Mouse (Mus musculus) heart, embryonic 14.5 days (tissue): Measurements from ENCODE around the gene Pcgf3. TPM values are rescaled to one million over a fixed set of nuclear protein-coding genes. Genes with fewer than 3 reads are reported as not detected.

ENCODE experiments used
- ATAC-seq: fragments of 200-750 bp; cut with Nextera tagmentation; 2 replicates; pipeline ENCODE4 v1.8.0; 2017; ENCODE audit warnings: low read depth, moderate TSS enrichment; ENCODE audit not compliant: insufficient number of reproducible peaks, insufficient read depth, low FRiP score
- H3K27ac ChIP-seq, 2 experiments: fragments of 200-500 bp in 1 of 2; fragments of 300-500 bp in 1 of 2; sonication (generic) in 1 of 2; replicated peaks in 1 of 2; 2 replicates each; pipeline ENCODE4 v1.5.1; 2012 to 2014; ENCODE audit warnings: low read depth in 2 of 2, low read length in 2 of 2, control low read depth in 1 of 2, mild to moderate bottlenecking in 1 of 2, mixed read lengths in 1 of 2; ENCODE audit not compliant: control insufficient read depth in 1 of 2, insufficient read depth in 1 of 2
- H3K27me3 ChIP-seq: fragments of 300-500 bp; sonication (generic); 2 replicates; pipeline ENCODE4 v1.6.1; 2014; ENCODE audit warnings: mild to moderate bottlenecking, low read length, control low read depth; ENCODE audit not compliant: control insufficient read depth, insufficient read depth
- H3K36me3 ChIP-seq: fragments of 300-500 bp; sonication (generic); 2 replicates; pipeline ENCODE4 v1.6.1; 2014; ENCODE audit warnings: mild to moderate bottlenecking, control low read depth, low read length, mixed read lengths; ENCODE audit not compliant: control insufficient read depth, insufficient read depth
- H3K4me1 ChIP-seq, 2 experiments: fragments of 200-500 bp in 1 of 2; fragments of 300-500 bp in 1 of 2; sonication (generic) in 1 of 2; 2 replicates each; pipeline ENCODE4 v1.6.1; 2012 to 2014; ENCODE audit warnings: low read length in 2 of 2, control low read depth in 1 of 2, mixed read lengths in 1 of 2; ENCODE audit not compliant: control insufficient read depth in 2 of 2, insufficient read depth in 2 of 2
- H3K4me2 ChIP-seq: fragments of 300-500 bp; sonication (generic); 2 replicates; pipeline ENCODE4 v1.6.1; 2014; ENCODE audit warnings: mild to moderate bottlenecking, low read length
- H3K4me3 ChIP-seq, 2 experiments: fragments of 200-500 bp in 1 of 2; fragments of 300-500 bp in 1 of 2; sonication (generic) in 1 of 2; 2 replicates each; pipeline ENCODE4 v1.5.1; 2012 to 2014; ENCODE audit warnings: low read length in 2 of 2, mild to moderate bottlenecking in 2 of 2, control low read depth in 1 of 2, low read depth in 1 of 2, moderate library complexity in 1 of 2; ENCODE audit not compliant: control insufficient read depth in 1 of 2, insufficient read depth in 1 of 2
- H3K9ac ChIP-seq: fragments of 300-500 bp; sonication (generic); 2 replicates; pipeline ENCODE4 v1.6.1; 2014; ENCODE audit warnings: mild to moderate bottlenecking, low read length
- H3K9me3 ChIP-seq: fragments of 300-500 bp; sonication (generic); 2 replicates; pipeline ENCODE4 v1.6.1; 2016; ENCODE audit warnings: low read length, control low read depth; ENCODE audit not compliant: control insufficient read depth
- WGBS: fragments of 180-500 bp; shearing (Covaris S2); extraction: QIAGEN DNeasy Blood & Tissue Kit; methylation state at CpG from one replicate; pipeline ENCODE4 v1.1.7; 2014; 5-methylcytosine and 5-hydroxymethylcytosine counted together
- polyA plus RNA-seq: library from polyadenylated mRNA; unstranded; fragments of >200 nt; fragmentation: Nextera tagmentation; extraction: Ambion mirVana; gene quantifications from 2 replicates; pipeline ENCODE4 v1.2.1, GENCODE M21; 2014

Gene Pcgf3
- polyA plus RNA-seq, 1 experiment from 2014 or later = 26.8 TPM

DNA sequence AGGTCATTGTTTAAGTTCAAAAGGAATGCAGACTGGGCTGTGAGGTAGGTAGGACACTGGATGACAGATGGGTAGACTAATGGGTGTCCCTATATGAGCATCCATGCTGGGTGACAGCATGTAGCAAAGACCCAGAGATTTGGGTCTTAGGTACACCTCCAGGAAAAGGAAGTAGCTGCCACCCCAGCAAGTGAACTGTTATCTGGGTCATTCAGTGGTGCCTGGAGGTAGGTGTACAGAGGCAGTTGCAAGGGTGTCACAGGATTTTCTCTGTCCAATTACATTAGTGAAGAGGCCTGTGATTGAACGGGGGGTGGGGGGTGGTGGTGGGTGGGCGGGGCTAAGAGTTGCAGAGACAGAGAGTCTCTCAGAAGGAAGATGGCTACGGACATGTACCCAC is 55.6 kb downstream of the Pcgf3 start:
- 73% methylated on average over 3 of the region's 3 CpGs for WGBS

DNA sequence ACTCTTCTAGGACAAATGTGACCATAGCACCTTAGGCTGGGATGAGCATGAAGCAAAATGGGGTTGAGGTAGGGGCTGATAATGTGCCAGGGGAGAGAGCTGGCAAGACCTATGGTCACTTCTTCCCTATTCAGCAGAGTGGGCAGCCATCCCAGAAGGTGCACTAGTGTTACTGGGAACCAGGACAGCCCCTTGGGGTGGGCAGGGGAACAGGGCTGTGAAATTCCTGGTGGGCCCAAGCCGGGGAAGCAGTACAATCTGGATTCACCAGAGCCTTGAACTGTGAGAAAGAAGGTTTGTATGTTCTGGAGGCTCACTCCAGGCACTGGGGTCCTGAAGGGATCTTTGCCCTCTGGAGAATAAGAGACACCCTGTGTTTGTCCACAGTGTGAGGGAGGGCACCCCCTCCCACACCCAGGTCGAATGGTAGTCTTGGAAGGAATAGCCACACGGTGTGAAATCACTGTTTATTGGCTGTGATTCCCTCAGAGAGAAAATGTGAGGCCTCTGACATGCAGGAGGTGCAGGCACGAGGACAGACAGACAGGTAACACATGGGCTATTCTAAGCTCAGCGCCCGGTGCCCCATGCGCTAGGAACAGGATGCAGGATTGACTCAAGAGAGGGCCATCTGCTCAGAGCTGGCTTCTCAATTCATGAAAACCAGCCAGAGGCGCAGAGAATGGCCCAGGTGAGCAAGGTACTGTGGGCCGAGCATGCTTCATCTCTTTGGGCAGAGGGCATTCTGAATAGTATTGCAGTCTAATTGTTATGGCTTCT is 57.3 kb downstream of the Pcgf3 start:
- no peak for ATAC-seq
- H3K9ac ChIP-seq = no peak overlapping the region
- H3K27ac ChIP-seq = no peak overlapping the region
- no peak overlapping the region for H3K4me3 ChIP-seq
- H3K9me3 ChIP-seq = no peaks in the 10 kb centered on the region
- H3K4me2 ChIP-seq = no peak overlapping the region
- H3K4me1 ChIP-seq = no peaks in the 10 kb centered on the region
- no peaks in the 10 kb centered on the region for H3K27me3 ChIP-seq
- H3K36me3 ChIP-seq = no peaks in the 10 kb centered on the region
- 75% methylated on average over 9 of the region's 9 CpGs for WGBS

More for the DNA sequence above, 55.6 kb downstream of the Pcgf3 start:
- H3K27me3 ChIP-seq = no peaks in the 10 kb centered on the region
- H3K9ac ChIP-seq = no peak overlapping the region
- H3K4me3 ChIP-seq = no peak overlapping the region
- no peaks in the 10 kb centered on the region for H3K9me3 ChIP-seq
- no peak for ATAC-seq
- H3K4me1 ChIP-seq = no peaks in the 10 kb centered on the region
- no peak overlapping the region for H3K27ac ChIP-seq
- no peaks in the 10 kb centered on the region for H3K36me3 ChIP-seq
- no peak overlapping the region for H3K4me2 ChIP-seq

DNA sequence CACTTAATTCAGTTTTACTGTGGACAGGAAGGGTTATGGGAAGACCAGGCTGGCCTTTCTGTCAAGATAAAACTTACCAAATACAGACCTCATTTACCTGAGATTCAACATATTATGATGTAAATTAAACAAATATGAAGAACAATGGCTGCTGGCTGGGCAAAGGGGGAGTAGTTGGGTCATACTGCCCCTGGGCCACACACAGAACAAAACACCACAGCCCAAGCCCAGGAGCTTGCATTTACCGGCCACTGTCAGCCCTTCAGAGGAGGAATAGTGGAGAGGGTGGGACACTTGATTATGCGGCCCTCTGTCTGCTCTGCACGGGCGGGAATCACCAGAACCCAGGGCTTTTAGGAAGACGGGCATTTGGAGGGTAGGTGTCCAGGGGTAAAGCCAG is 57.9 kb downstream of the Pcgf3 start:
- Histone ChIP-seq H3K27me3 (no peaks in the 10 kb centered on the region), H3K36me3 (no peaks in the 10 kb centered on the region), H3K9me3 (no peaks in the 10 kb centered on the region), H3K9ac (no peak overlapping the region), H3K4me3 (no peak overlapping the region), H3K4me2 (no peak overlapping the region), H3K27ac (no peak overlapping the region), H3K4me1 (no peaks in the 10 kb centered on the region)
- WGBS = 71% methylated on average over 5 of the region's 5 CpGs
- no peak for ATAC-seq

DNA sequence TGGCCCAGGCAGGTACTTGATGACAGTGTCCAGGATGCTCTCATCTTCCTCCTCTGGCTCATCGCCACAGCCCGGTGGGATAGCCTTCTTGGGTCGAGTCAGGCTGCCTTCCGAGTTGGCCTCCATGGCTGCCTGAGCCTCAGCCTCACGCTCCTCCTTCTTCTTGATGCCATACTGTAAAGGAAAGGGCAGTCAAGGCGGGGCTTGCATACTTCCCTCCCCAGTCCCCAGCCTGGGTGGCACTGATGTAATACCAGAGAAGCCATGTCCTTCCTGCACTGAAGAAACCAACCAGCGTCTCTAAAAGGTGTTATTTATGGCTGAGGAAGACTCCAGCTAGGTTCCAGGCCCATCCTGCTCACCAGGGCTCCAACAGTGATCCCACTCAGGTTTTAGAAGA is 59.1 kb downstream of the Pcgf3 start:
- Histone ChIP-seq H3K4me1 (no peaks in the 10 kb centered on the region), H3K9me3 (no peaks in the 10 kb centered on the region), H3K4me2 (no peak overlapping the region), H3K27me3 (no peaks in the 10 kb centered on the region), H3K4me3 (no peak overlapping the region), H3K9ac (no peak overlapping the region), H3K27ac (no peak overlapping the region), H3K36me3 (no peaks in the 10 kb centered on the region)
- no peak for ATAC-seq
- WGBS = 67% methylated on average over 7 of the region's 7 CpGs

DNA sequence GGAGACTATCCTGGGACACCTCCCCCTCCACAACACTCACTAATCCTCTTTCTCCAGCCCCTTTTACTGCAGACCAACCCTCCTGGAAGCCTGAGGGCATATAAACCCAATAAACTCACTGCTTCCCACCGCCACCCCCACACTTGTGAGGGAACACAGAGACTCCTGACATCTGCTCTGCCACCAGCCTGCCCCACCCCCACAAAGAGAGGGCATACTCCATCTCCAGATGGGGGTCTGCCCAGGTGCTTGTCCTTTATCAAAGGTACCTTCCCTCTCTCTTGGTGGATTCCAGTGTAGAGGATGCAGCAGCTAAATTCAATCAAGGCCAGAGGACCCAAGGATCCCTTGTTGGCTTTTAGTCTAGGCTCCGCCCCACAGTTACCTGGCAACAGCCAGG is 60.0 kb downstream of the Pcgf3 start:
- no peak for ATAC-seq
- H3K4me1 ChIP-seq = no peaks in the 10 kb centered on the region
- H3K9me3 ChIP-seq = no peaks in the 10 kb centered on the region
- no peak overlapping the region for H3K4me3 ChIP-seq
- WGBS = 48% methylated on average over 2 of the region's 2 CpGs
- no peak overlapping the region for H3K9ac ChIP-seq
- H3K36me3 ChIP-seq = no peaks in the 10 kb centered on the region
- no peak overlapping the region for H3K27ac ChIP-seq
- no peak overlapping the region for H3K4me2 ChIP-seq
- H3K27me3 ChIP-seq = no peaks in the 10 kb centered on the region

DNA sequence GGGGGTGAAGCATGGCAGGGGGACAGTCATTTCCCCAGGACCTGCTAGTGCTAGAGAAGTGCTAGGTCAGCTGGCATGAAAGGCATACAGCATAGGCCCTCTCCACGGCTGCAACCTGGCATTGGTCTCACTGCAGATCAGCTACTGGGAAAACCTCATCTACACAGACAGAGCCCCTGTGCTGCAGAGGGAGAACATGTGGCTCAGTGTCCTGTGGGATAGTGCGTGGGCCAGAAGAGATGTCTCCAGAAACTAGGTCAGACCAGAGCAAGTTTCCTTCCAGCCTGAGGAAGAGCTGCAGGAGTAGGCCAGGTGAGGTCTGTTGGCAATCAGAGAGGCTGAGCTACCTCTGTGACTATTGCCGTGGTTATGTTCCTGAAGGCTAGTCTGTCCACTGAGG is 60.9 kb downstream of the Pcgf3 start:
- 67% methylated on average over 3 of the region's 3 CpGs for WGBS
- H3K27ac ChIP-seq = no peak overlapping the region
- H3K27me3 ChIP-seq = no peaks in the 10 kb centered on the region
- no peak overlapping the region for H3K4me3 ChIP-seq
- no peak overlapping the region for H3K9ac ChIP-seq
- no peaks in the 10 kb centered on the region for H3K9me3 ChIP-seq
- H3K4me2 ChIP-seq = no peak overlapping the region
- no peak for ATAC-seq
- no peaks in the 10 kb centered on the region for H3K36me3 ChIP-seq
- H3K4me1 ChIP-seq = no peaks in the 10 kb centered on the region

DNA sequence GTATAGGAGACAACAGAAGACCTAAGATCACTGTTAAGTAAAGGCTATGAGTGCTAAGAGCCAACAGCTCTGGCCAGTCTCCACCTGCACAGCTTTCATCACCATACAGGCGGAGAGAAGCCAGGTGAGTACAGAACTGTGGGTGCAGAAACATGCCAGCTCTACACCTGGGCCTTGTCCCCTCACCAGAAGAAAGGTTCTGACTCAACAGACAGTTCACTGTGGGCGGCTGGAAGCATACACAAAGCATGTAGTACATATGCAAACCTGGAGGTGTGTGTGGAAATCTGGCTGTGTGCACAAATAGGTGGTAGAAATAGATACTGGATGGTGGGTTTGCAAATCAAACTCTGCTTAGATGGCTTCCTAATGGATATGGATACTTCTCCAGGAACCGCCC is 61.6 kb downstream of the Pcgf3 start:
- Histone ChIP-seq H3K9me3 (no peaks in the 10 kb centered on the region), H3K4me1 (no peaks in the 10 kb centered on the region), H3K4me3 (no peak overlapping the region), H3K36me3 (no peaks in the 10 kb centered on the region), H3K27ac (no peak overlapping the region), H3K4me2 (no peak overlapping the region), H3K27me3 (no peaks in the 10 kb centered on the region), H3K9ac (no peak overlapping the region)
- WGBS = 78% methylated on average over 3 of the region's 3 CpGs
- ATAC-seq = no peak

DNA sequence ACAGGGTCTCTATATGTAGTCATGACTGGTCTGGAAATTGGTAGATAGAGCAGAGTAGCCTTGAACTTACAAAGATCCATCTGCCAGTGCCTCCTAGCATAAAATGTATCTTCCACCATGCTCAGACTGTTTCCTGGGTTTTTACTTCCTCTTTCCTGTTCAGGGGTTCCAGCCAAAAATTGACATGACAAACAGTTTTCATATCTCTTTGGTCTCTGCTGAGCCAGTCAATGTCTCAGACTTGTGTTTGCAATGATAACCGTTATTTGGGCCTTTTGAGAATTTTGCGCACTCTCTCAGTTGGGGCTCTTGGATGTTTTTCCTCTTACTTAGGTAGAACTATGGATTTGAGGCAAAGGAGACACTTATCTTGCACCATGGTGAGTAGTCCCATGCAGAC is 73.2 kb downstream of the Pcgf3 start:
- H3K4me3 ChIP-seq = no peak overlapping the region
- H3K27ac ChIP-seq = no peak overlapping the region
- H3K4me1 ChIP-seq = no peaks in the 10 kb centered on the region
- no peak overlapping the region for H3K9ac ChIP-seq
- no peak for ATAC-seq
- no peaks in the 10 kb centered on the region for H3K36me3 ChIP-seq
- 87% methylated on average over 2 of the region's 2 CpGs for WGBS
- H3K4me2 ChIP-seq = no peak overlapping the region
- H3K9me3 ChIP-seq = peaks cover 11% of the 10 kb centered on the region
- H3K27me3 ChIP-seq = no peaks in the 10 kb centered on the region
